15 mouse cellular contexts compared by ENCODE assay signal in the genomic region with DNA sequence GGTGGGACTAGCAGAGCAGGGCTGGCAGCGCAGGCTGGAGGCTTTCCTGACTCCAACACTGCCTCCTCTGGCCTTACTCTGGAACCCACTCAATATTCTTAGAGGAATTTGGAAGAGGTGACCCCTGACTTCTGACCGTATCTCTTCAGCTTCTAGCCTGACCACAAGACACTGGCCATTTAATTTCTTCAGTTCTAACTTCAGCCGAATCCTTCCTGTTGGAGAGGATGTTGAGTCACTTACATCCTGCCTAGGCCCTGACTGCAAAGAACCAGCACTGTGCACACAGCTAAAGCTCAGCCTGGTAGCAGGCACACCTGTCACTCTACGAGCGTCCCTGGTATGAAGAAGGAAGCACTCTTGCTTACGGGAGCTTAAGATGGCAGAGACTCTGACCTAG. TPM values are rescaled to one million over a fixed set of nuclear protein-coding genes. Genes with fewer than 3 reads are reported as not detected.
DNase-seq lines count a peak whose midpoint lies in the region; ATAC-seq and TF ChIP-seq lines count a peak whose summit lies in the region.
"Had no signal": no experiment of that assay in that cellular context is flagged by ENCODE, and none has a peak within 500 bp of the region (broad histone marks: within the 10 kb centered on the region; RNA-seq: fewer than 3 reads in every experiment).

No protein-coding gene starts in this region.

- no peak for TF ChIP-seq POLR2A in embryonic fibroblast, embryonic 13.5 days (IDR thresholded peaks at IDR 0.05; ENCODE audit: low read depth, low read length)

- DNase-seq in 3134 (ENCODE audit: extremely low read depth, insufficient read length, low spot score) (peak; percentile 53), 3T3-L1 (ENCODE audit: low read depth, low spot score) (peak; percentile 89)
- DNase-seq in cerebellum, postnatal 36 days, result no peak
- DNase-seq in left cerebral cortex, postnatal 14 days (ENCODE audit: low spot score in 2 of 2), result no peak
- no peak for DNase-seq in testis, postnatal 14 days (ENCODE audit: low spot score)
- DNase-seq: adrenal gland, postnatal 36 days; cerebellum, postnatal 14 days; heart, postnatal 14 days had no signal

- ATAC-seq in neutrophil, adult 5-6 weeks (ENCODE audit: extremely low read depth, insufficient number of reproducible peaks, low FRiP score, poor library complexity, severe bottlenecking), result peak; percentile 23; the same call in 1 of the 2 replicates

- H3K27ac ChIP-seq in embryonic fibroblast, embryonic 13.5 days (ENCODE audit: insufficient read depth, low read length), result peak overlapping the region; percentile 68

- no peak for TF ChIP-seq CTCF in embryonic fibroblast, embryonic 13.5 days (IDR thresholded peaks at IDR 0.05; ENCODE audit: borderline replicate concordance, insufficient read depth, low read length)

- H3K4me1 ChIP-seq in embryonic fibroblast, embryonic 13.5 days (ENCODE audit: control insufficient read depth, insufficient read depth, low read length), result peaks cover 24% of the 10 kb centered on the region

- intact Hi-C loops in left cerebral cortex, postnatal 14 days (cut with DNase I), result no loop called here

- no peak overlapping the region for H3K4me3 ChIP-seq in embryonic fibroblast, embryonic 13.5 days (ENCODE audit: insufficient read depth, low read length)
- H3K4me3 ChIP-seq: erythroblast, embryonic 14.5 days had no signal

RNA-seq across cellular contexts. Expression of gene S100a2, which starts 0.7 kb away (rescaled TPM):
- polyA plus RNA-seq in embryonic fibroblast, embryonic 13.5 days (2011; ENCODE audit: insufficient read length, low read depth, missing spikeins), result not detected in 2 replicates
- total RNA-seq in neutrophil, adult 5-6 weeks (2017), result not detected in 2 replicates
- total RNA-seq in left cerebral cortex, postnatal 14 days (2021), result not detected
- total RNA-seq: adrenal gland, postnatal 36 days; gastrocnemius, adult 18-20 months; heart, postnatal 14 days; left cerebral cortex, postnatal 10 days; midbrain, postnatal 0 days had no signal
- polyA plus RNA-seq: erythroblast, embryonic 14.5 days; lung, embryonic 16.5 days; midbrain, postnatal 0 days had no signal

RNA-seq across cellular contexts. Expression of gene Gm42674, which starts 12.3 kb away (rescaled TPM):
- polyA plus RNA-seq in embryonic fibroblast, embryonic 13.5 days (2011; ENCODE audit: insufficient read length, low read depth, missing spikeins), result 3.5 TPM in 1 of 2 replicates, not detected in the other
- not detected in 2 replicates for total RNA-seq in neutrophil, adult 5-6 weeks (2017)
- not detected for total RNA-seq in left cerebral cortex, postnatal 14 days (2021)
- total RNA-seq: adrenal gland, postnatal 36 days; gastrocnemius, adult 18-20 months; heart, postnatal 14 days; left cerebral cortex, postnatal 10 days had no signal
- polyA plus RNA-seq: erythroblast, embryonic 14.5 days; lung, embryonic 16.5 days; midbrain, postnatal 0 days had no signal

RNA-seq across cellular contexts. Expression of gene S100a4, which starts 14.2 kb away (rescaled TPM):
- polyA plus RNA-seq in embryonic fibroblast, embryonic 13.5 days (2011; ENCODE audit: insufficient read length, low read depth, missing spikeins), result 454 and 1,115 TPM in 2 replicates
- total RNA-seq in neutrophil, adult 5-6 weeks (2017), result 88.4 and 95.9 TPM in 2 replicates
- 1 to 10 TPM; 6.8 to 7.0 TPM for total RNA-seq in left cerebral cortex, postnatal 14 days (2021)
- total RNA-seq: midbrain, postnatal 0 days had no signal
- polyA plus RNA-seq: erythroblast, embryonic 14.5 days had no signal

RNA-seq across cellular contexts. Expression of gene S100a5, which starts 18.9 kb away (rescaled TPM):
- polyA plus RNA-seq in embryonic fibroblast, embryonic 13.5 days (2011; ENCODE audit: insufficient read length, low read depth, missing spikeins), result not detected in 2 replicates
- not detected in 2 replicates for total RNA-seq in neutrophil, adult 5-6 weeks (2017)
- total RNA-seq in left cerebral cortex, postnatal 14 days (2021), result not detected
- total RNA-seq: adrenal gland, postnatal 36 days; heart, postnatal 14 days; left cerebral cortex, postnatal 10 days; midbrain, postnatal 0 days had no signal
- polyA plus RNA-seq: erythroblast, embryonic 14.5 days; lung, embryonic 16.5 days had no signal

RNA-seq across cellular contexts. Expression of gene S100a6, which starts 23.3 kb away (rescaled TPM):
- 3,458 and 7,173 TPM in 2 replicates for polyA plus RNA-seq in embryonic fibroblast, embryonic 13.5 days (2011; ENCODE audit: insufficient read length, low read depth, missing spikeins)
- 1,146 and 1,580 TPM in 2 replicates for total RNA-seq in neutrophil, adult 5-6 weeks (2017)
- 10 to 100 TPM; 30.8 to 35.1 TPM for total RNA-seq in left cerebral cortex, postnatal 14 days (2021)
- polyA plus RNA-seq: erythroblast, embryonic 14.5 days had no signal

Comparison
In these comparisons a context has a peak if more than half of its experiments do, and no peak if none do; other contexts are left out.
1. DNase-seq: peak in 3134 (single experiment) and 3T3-L1 (single experiment); none in cerebellum, postnatal 36 days (0 of 2), left cerebral cortex, postnatal 14 days (0 of 2) and testis, postnatal 14 days (single experiment).
2. RNA of gene S100a4, which starts 14.2 kb away (total RNA-seq): 88.4 to 95.9 TPM in neutrophil, adult 5-6 weeks; 6.8 to 7.0 TPM in left cerebral cortex, postnatal 14 days; every median in the first group is over 10 times any median in the second.